Mouse (Mus musculus) embryo, embryonic 10.5 days (tissue): ENCODE data around the gene Rsph14.

Experiments
- DNase-seq: peaks from one replicate; pipeline ENCODE4 v3.0.0-alpha.2; 2015; ENCODE audit warnings: low spot score

Gene Rsph14

DNA sequence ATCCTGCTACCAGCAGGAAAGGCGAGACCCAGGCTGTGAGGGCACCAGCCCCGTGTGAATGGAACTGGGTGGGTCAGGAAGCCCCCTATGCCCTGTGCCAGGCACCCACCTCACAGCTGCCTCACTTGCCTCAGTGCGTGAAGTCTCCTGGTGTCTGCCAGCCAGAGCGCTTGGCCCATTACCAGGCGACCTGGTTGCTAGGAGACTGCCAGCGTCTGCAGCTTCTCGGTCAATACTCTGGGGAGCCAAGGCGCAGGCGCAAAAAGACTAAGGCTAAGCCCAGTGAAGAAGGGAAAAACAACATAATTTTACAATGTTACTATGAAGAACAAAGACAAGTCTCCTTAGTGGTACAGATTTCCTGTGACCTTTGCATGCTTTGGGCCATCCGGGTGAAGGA lies at the start of gene Rsph14:
Gene Rsph14 (minus strand): TSS at position 192 of the 400 bp plus-strand sequence.
- DNase-seq: peak; percentile 78

DNA sequence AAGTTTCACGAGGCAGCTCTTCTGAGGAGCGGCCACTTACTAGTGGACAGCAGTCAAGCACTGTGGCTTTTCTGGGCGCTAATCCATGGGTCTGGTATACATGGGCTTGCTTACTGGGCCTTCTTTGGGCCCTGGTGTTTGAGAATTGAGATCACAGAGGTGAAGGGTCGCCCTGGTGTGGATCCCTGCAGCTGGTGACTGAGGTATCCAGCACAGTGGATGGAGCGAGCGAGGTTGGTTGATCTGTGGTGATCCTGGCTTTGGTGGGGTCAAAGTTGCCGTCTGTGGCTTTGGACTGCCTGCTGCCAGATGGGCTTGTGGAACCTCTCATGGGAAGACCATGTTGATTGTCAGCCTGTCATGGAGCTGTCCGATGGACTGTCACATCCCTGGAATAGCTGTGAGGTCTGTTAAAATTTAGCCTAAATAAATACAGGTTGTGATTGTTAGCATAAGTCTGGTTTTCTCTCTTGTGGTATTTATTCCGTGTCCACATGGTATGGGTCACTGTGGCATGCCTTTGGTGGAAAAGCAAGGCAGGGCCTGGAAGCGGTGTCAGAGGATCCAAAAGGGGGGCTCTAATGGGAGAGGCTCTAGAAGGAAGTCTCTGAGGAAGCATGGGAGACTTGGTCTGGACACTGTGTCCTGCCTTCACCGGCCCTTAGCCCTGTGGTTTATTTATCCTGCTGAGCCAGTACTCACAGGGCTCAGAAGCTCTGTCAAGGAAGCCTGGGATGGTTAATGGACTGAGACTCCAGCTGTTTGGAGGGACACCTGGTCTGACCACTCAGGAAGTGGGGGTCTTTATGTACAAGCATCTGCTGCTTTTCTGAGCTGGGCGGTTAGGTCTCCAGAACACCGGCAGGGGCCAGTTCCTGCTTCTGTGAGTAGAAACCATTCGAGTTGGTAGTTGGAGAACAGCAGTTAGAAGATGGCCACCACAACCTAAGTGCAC lies 46.1 kb upstream of the Rsph14 start:
- DNase-seq: no peak

GRCm38 (mm10) chr10:75075665-75076064 lies 43.3 kb upstream of the Rsph14 start:
- DNase-seq: no peak

DNA sequence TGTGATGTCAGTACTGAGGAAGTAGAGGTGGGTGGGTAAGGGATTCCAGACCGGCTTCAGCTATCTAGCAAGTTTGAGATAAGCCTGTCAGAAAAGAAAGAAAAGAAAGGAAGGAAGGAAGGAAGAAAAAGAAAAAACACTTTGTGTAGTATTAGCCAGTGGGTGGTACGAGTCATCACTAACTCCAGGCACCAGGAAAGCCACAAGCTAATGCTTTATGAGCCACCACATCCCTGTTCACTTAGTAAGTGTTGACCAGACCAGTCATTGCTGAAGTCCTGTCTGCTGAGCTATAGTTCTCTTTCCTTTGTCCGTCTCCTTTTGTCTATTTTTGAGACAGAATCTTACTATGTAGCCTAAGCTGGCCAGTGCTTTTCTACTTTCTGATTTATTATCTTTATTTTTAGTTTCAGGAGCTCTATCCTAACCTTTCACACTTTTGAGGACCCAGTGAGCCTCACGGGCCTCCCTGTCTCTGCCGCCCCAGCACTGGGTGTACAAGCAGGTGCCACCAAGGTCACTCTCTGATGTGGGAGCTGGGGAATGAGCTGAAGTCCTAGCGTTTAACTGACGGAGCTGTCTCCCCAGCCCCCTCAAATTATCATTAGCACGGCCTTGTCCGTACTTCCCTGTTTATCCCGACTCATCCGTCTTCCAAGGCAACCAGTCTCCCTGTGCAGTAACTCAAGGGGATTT lies 38.0 kb upstream of the Rsph14 start:
- no peak for DNase-seq

DNA sequence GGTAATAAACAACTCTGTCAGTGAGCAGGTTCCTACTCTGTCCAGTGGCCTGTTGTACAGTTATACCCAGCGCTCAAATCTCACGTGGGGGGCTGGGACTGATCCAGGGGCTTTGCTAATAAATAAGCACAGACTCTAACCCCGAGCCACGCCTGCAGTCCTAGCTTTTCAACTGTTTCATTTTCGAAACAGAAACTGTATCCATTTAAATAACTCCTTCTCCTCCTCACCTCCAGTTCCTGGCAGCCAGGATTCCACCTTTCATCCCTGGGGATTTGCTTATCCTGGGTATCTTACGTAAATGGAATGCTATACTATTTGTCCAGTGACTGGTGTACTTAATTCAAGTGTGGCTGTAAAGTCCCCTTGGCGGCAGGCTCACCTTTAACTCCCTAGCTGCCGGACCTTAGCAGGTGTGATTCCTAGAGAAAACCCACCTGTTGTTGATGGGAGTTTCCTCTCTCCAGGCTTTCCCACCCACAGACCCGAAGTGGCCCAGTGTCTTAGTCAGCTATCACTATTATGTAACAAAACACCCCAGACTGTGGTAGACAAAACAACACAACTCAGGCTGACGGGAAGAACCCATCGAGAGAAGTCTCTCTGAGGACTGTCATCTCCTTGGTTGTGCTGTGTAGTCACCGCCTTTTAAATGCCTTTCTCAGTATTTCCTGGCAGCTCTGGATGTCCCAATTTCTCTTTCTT lies 36.4 kb upstream of the Rsph14 start:
- DNase-seq: no peak

DNA sequence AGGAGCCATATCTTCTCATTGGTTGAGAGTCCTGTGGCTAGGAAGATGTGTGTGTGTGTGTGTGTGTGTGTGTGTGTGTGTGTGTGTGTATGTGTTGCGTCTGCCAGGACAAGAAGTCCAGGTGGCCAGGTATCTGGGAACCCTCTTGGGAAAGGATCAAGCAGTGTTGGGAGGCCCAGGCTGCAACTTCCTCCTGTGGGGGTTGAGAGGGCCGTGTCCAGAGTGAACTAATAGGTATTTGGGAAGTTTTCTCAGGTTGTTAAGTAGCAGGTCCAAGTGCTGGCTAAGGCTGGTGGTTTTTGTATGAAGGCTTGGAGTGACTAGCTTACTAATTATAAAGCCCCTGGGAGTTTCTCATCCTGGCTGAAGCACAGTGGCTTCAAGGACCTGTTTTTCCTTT lies 35.7 kb upstream of the Rsph14 start:
- DNase-seq: no peak

GRCm38 (mm10) chr10:75067446-75067845 lies 35.1 kb upstream of the Rsph14 start:
- DNase-seq: no peak

GRCm38 (mm10) chr10:75065691-75066090 lies 33.3 kb upstream of the Rsph14 start:
- DNase-seq: no peak

DNA sequence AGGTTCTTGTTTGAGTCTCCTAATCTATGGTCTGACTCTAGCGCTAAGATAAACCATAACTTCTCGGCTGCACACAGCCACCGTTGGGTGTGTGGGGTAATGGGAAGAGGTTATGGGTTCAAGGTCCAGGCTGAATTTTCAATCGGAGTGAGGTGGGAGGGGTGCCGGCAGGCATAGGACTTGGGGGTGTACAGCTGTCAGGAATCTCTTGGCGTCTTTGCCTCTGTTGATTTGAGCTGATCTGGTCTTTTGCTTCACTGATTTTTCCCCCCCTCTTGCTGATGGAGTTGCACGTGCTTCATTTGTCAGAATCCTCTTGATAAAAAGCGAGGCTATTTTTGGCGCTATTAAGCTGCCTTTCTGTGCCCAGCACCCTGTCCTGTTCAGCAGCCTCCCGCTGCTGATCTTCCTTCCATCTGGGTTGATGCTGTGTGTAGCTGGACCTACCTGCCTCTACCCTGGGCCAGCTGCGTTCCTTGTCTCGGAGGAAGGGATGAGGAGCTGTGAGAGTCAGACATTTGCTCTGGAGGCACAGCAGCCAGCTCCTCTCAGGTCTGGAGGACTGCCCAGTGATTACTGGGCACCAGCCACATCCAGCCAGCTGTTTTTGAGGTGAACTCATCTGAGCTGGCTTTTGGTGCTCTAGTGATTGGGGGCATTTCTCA lies 31.0 kb upstream of the Rsph14 start:
- no peak for DNase-seq

DNA sequence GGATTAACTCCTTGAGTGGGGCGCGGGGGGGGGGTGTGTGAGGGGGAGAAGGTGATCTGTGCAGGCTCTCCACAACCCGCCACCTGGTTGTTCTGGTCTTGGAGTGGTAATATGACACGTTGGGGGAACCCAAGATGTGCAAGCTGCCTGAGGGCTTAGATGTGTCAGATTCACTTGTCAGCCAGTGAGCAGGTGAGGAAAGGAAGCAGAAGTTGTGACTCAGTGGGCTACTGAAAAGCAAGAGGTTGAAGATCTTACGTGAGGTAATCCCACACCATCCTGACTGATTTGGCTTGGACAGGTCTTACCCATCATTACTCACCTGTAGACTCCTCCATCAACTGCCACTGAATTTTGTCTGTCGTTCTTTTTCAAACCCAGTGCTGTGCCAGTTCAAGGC lies 30.2 kb upstream of the Rsph14 start:
- DNase-seq: no peak

- DNase-seq: no peak
These were observed 29.8 kb upstream of the Rsph14 start for GRCm38 (mm10) chr10:75062189-75062561.

DNA sequence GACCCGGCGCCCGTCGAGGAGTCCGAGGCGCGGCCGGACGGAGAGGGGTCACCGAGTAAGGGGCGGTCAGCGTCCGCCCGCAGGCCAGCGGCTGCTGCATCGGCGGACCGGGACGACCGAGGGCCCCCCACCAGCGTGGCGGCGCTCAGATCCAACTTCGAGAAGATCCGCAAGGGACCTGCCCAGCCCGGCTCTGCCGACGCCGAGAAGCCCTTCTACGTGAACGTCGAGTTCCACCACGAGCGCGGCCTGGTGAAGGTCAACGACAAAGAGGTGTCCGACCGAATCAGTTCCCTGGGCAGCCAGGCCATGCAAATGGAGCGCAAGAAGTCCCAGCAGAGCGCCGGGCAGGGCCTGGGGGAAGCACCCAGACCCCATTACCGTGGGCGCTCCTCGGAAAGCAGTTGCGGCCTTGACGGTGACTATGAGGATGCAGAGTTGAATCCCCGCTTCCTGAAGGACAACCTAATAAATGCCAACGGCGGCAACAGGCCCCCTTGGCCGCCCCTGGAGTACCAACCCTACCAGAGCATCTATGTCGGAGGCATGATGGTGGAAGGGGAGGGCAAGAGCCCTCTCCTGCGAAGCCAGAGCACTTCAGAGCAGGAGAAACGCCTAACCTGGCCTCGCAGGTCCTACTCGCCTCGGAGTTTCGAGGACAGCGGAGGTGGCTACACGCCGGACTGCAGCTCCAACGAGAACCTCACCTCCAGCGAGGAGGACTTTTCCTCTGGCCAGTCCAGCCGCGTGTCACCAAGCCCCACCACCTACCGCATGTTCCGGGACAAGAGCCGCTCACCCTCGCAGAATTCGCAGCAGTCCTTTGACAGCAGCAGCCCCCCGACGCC lies 29.2 kb upstream of the Rsph14 start:
- DNase-seq: peak; percentile 34

DNA sequence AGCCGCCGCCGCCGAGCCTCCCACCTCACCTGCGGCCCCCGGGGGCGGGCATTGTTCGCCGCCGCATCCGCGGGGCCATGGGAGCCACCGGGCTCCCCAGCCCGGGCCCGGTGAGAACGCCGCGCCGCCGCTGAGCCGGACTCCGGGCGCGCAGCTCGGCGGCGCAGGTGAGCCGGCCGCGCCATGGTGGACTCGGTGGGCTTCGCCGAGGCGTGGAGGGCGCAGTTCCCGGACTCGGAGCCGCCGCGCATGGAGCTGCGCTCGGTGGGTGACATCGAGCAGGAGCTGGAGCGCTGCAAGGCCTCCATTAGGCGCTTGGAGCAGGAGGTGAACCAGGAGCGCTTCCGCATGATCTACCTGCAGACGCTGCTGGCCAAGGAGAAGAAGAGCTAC lies 28.5 kb upstream of the Rsph14 start:
- DNase-seq: no peak

GRCm38 (mm10) chr10:75060217-75060842 lies 27.9 kb upstream of the Rsph14 start, which contains the start of gene Bcr:
TSS of gene Bcr (plus strand) at chr10:75060592.
- DNase-seq: peak; percentile 90

GRCm38 (mm10) chr10:75059396-75059795 lies 27.0 kb upstream of the Rsph14 start:
- DNase-seq: peak; percentile 90

GRCm38 (mm10) chr10:75058761-75059395 lies 26.5 kb upstream of the Rsph14 start:
- DNase-seq: peak; percentile 61

DNA sequence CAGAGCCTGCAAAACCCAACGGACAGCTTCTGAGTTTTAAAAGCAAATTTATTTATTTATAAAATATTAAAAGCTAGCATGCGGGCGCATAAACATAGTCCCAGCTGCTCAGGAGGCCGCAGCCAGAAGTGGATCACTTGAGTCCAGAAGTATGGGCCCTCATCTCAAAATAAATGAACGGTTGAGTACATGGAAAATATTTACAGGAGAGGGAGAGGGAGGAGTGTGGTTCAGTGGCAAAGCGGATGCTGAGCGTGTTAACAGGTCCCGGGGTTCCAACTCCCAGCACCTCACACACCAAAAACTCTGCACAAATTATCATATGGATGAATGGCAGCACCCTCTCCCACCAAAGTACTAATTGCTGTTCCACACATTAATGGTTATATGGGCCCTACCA lies 25.9 kb upstream of the Rsph14 start:
- no peak for DNase-seq

GRCm38 (mm10) chr10:75056255-75056654 lies 23.9 kb upstream of the Rsph14 start:
- no peak for DNase-seq

- no peak for DNase-seq
These were observed 23.3 kb upstream of the Rsph14 start for GRCm38 (mm10) chr10:75055672-75056071.

DNA sequence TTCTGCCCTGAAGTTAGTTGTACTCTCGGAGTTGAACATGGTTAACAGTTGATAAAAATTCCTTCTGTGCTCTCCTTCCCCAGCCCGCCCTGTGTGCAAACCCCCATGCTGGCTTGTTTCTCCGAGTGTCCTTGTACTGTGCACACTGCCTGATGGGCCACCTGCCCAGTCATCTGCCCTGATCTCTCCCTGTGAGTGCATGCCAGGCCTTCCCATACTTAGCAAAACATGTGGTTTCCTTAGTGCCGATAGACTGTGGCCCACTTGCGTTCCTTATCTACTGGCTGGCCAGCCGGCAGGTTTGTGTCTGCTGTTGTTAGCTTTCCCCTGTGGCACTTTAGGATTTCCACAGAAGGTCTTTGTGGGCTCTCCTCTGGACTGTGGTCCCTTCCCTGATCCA lies 21.7 kb upstream of the Rsph14 start:
- DNase-seq: no peak
